Mouse (Mus musculus): ENCODE measurements around the gene Rtl4. TPM values are rescaled to one million over a fixed set of nuclear protein-coding genes. Genes with fewer than 3 reads are reported as not detected.

The Rtl4 gene
- 1 to 10 TPM; 1.8 to 2.8 (median 2.5) TPM for total RNA-seq (2022)

DNA sequence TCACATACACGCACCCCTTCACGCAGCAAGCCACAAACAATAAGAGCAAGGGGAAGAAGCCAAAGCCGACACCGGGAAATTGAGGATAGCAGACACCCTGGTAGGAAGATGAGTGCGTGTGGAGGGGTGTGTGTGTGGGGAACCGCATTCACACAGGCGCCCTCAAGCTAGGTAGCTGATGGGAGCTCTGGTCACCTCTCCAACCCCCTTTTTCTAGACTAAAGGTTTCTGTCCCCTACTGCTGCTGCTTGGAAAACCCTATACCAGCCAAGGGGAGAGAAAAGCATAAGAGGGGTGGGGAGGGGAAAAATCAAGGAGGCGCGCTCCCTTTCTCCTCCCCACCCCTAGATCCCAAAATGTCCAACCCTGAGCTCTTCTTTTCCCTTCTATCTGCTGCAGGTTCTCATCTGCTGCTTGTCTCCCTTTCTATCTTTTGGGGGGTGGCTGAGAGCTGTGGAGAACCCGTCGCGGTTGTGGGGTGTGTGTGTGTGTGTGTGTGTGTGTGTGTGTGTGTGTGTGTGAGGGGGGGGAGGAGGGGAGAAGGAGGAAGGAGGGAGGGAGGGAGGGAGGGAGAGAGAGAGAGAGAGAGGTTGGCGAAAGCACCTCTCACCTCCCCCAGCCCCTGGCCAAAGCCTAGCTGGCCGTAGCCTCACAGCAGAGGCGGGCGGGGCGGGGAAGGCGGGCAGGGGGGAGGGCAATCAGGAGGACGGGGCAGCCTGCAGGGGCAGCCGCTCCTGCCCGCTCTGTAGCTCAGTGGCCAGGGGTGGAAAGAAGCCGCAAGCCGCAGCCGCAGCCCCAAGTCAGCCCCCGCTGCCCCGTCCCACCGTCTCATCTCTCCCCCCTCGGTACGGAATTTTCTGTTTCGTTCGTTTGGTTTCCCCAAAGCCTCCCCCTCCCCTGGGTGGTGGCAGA, at the start of gene Rtl4:
Gene Rtl4, plus strand, starts transcription at position 701 of the 912 bp plus-strand sequence.
- no peak for DNase-seq (ENCODE audit: low spot score in 2 of 2)

DNA sequence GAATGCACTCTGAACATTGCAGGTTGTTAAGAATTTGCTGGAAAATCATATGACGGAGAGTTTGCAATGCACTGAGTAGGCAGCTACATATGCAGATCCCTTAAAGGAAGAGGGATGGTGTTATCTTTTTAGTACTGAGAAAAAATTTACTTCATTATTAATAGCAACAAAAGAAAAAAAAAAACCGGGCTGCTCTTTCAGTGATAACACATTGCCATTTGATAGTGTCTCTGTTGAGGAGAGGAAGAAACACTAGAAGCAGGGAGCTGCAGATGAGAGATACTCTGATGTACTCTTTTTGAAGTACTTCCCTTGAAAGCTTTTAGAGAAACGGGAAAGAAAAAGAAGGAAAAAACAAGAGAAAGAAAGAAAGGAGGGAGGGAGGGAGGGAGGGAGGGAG, 44.0 kb upstream of the Rtl4 start:
- DNase-seq (ENCODE audit: low spot score in 2 of 2), result no peak

DNA sequence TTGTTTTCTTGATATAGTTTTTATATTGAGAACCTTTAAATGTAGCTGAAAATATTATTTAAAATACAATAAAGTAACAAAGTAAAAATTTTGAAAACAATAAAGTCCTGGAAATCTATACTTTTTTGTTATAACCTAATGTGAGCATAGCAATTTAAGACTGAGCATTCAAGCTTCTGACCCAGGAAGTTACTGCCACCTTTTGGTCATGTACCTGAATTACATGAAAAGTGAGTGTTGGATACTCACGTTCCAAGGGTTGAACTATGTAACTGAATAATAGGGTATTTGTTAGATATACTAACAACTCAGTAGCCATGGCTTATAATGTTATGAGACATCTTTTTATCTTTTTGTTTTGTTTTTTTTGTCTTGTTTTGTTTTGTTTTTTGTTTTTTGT, 43.3 kb upstream of the Rtl4 start:
- DNase-seq (ENCODE audit: low spot score in 2 of 2), result no peak

DNA sequence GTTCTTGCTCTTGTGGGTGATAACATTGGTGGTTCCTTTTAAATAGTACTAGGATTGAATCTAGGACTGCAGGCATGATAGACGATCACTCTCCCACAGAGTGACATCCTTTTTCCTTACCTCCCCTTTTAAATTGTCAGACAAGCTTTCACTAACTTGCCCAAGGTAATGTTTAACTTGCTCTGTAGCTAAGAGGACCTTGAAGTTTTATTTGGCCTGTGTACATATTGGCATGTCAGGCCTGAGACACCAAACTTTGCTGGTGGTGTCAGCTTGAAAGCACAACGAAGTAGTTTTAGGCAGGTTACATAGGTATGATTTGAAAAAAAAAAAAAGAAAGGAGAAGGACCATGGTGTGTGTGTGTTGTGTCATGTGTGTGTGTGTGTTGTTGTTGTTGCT, 36.5 kb upstream of the Rtl4 start:
- no peak for DNase-seq (ENCODE audit: low spot score in 2 of 2)

DNA sequence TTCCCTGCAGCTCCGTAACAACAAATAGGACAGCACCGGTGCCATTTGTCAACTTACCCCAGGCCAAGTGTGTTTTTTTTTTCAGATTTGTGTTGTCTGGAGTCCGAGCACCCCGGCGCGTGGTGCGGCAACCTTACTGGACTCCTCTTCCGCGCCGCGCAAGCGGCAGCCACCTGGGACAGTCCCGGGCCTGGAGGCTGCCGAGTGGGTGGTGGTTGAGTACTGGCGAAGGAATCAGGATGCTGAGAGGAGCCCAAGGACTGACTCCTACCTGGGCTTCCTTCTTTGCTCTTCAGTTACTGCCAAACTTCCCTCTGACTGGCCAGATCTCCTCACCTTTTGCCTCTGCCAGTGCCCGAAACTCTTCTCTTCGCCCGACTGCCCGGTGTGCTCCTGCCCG, 965 bp upstream of the Rtl4 start:
- DNase-seq (ENCODE audit: low spot score in 2 of 2), result no peak

DNA sequence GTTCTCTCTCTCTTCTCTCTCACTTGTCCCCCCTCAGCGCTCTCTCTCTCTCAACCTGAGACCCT, 733 bp upstream of the Rtl4 start, which contains the start of gene Trpc5:
Gene Trpc5, minus strand, starts transcription at position 39 of the 65 bp plus-strand sequence.
- no peak for DNase-seq (ENCODE audit: low spot score in 2 of 2)

DNA sequence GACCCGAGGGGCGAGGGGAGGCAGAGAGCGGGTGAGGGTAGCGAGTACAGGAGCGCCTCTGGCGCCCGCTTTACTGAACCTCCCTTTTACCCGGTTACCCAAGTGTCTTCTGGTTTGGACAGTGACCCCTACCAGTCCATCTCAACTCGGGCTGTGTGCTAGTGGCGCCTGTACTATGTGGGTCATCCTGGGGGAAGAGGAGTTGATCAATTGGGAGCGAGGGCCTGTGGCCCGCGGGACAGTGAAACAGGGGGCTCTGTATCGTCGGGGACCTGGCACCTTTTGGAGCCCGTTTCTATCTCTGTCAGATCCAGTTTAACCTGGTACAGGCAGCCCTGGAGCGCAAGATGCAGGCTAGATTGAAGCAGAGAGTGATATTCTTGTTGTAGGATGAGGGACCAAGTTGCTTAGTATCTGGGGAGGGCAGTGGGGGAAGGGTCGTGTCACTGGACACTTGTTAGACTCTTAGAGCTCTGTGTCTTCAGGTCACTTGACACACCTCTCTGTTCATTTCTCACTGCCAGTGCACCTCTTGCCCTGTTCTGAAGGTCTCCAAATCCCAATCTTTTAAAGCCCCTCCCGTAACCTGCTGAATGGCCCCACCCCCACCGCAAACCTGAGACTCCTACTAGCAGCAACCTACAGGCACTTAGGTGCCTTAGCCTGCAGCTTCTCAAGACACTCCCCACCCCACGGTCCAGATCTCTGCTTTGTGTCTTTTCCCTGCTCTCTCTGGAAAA, 582 bp downstream of the Rtl4 start:
- DNase-seq (ENCODE audit: low spot score in 2 of 2), result peak in 1 of 2 experiments; percentile 5

DNA sequence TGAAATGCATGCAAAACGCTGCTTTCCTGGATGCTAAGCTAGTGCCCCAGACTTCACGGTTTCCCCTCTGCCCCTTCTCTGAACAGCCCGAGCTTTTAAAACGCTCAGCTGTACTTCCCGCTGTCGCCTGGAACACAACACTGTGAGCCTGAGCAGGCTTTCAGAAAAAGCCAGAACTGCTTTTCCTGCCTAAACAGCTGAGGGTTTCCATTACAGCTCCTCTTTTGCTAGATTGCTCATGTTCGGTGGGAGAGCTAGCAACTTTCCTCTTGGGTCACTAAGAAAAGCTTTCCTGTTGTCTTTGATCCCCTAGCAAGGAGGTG, 1.1 kb downstream of the Rtl4 start:
- no peak for DNase-seq (ENCODE audit: low spot score in 2 of 2)

DNA sequence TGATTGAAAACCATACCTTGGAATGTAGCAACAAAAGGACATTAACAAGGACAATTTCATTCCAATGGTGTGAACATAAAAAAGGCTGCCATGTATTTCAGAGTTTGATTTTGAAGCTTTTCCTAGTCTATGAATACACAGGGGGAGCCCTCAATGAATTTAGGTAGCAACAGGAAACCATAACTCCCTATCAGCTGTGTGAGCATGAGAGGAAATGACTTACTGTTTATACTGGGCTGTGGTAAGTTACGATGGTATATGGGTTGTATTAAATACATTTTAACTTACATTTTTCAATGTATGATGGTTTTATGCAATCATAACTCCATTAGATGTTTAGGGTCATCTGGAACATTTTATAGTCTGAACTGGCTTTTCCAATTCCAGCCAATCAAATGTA, 27.6 kb downstream of the Rtl4 start:
- DNase-seq (ENCODE audit: low spot score in 2 of 2), result no peak

DNA sequence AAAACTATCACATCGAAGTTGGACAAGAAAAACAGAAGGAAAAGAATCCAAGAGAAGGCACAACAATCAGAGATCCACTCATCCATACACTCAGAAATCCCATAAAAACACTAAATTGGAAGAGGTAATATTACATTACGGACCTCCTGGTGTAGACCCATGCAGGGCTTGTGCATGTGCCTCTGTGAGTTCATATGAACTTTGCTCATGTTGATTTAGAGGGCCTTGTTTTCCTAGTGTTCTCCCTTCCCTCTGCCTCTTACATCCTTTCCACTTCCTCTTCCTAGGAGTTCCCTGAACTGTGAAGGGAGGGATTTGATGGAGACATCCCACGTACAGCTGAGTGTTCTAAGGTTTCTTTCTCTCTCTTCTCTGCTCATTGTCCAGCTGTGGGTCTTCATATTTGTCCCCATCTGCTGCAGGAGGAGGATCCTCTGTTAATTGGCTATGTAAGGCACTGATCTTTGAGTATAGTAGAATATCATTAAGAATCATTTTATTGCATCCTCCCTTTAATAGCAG, 58.9 kb downstream of the Rtl4 start:
- DNase-seq (ENCODE audit: low spot score in 2 of 2), result no peak

DNA sequence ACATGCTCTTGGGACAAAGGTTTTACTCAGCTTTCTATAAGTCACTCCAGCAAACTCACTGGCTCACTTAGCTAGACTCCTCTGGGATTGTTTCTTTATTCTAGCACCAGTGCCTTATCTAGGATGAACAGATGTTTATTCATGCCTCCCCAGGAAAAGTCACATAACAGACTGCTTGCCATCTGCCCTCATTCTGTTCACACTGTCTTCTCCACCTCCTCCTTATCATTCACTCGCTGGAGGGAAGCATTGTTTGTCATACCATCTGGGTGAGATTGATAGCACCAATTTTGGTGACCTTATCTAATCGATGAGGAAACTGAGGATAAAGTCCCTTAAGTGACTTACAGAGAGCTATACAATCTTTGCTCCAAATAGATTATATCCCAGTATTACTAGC, 298.3 kb downstream of the Rtl4 start:
- peak in 1 of 2 experiments; percentile 0 for DNase-seq (ENCODE audit: low spot score in 2 of 2)

DNA sequence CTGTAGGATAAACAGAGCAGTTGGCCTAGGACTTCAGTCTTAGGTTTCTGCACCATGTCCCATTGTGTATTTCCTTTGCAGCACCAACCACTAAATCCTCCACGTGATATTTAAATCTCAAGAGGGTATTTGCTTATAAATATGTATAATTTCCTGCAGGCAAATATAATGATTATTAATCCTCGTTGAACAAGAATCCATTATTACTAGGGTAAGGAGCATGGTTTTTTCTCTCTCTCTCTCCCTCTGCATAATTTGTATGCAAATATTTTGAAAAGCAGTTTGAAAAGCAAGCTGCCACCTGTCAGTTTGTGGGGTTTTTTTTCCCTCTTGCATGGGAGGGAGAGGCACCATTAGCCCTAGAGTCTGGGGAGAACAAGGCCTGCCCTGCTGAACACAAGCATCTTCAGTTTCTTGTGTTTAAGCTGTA, 376.8 kb downstream of the Rtl4 start:
- no peak for DNase-seq (ENCODE audit: low spot score in 2 of 2)

DNA sequence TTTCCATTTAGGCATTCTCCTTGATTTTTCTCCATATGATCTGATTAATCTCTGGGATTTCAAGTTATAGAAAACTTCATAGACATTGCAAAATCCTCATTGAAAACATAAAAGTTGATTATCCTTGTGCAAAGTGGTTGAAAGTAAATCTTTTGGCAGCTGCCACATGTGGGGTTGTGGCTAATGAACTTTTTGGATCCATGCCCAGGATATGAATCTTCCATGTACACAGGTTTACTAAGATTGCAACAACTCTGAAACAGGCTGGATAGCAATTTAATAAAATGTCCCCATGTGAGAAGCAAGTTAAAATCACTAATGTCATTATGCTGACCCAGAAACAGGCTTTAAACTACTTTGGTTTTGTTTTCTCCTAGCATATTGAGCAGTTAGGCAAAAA, 401.1 kb downstream of the Rtl4 start:
- no peak for DNase-seq (ENCODE audit: low spot score in 2 of 2)

DNA sequence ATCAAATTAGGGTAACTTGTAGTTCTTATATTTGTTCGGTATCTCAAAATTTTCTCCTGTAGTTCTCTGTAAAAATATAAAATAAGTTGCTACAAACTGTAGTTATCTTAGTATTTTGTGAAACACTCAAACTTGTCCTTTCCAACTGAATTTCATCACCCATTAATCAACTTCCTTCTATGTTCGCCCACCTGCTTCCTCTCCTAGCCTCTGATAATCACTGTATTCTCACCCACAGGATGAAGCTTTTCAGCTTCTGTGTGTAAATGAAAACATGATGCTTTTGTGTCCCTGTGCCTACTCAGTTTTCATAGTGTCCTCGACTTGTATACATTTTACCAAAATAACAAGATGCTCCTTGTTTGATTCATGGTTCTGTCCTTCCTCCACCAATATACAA, 401.7 kb downstream of the Rtl4 start:
- no peak for DNase-seq (ENCODE audit: low spot score in 2 of 2)

DNA sequence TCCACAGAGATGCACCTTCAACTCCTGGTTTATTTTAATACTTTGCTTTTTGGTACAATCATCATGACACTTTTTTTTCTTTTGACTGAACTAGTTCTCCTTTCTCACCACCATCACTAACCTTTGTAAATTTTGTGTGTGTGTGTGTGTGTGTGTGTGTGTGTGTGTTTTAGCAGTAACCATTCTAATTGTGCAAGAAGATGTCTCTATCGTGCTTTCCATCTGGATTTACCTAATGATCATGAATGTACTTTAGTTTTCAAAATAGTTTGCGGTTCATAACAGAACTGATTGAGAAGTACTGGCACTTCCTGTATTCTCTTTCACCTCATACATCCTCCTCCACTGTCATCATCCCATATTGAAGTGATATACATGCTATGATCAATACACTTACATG, 402.3 kb downstream of the Rtl4 start:
- DNase-seq (ENCODE audit: low spot score in 2 of 2), result no peak

Small RNAs within 50 kb of the gene (microRNA-seq; reads per million reads assigned to microRNA genes)
- gene Mir3472, result 0 reads per million in 2 experiments

Other genes starting within 250 kb of the Rtl4 start
- gene Trpc5os, start 232.3 kb upstream of the Rtl4 start, total RNA-seq (2022), result not detected
- 10 to 100 TPM; 11.2 to 14.8 (median 13.9) TPM for gene Trpc5, start 727 bp upstream of the Rtl4 start, total RNA-seq (2022)

All from left cerebral cortex, adult 8-10 months (tissue).